Mouse (Mus musculus) liver, embryonic 13.5 days (tissue): Measurements from ENCODE around the gene Slc12a7. TPM values are rescaled to one million over a fixed set of nuclear protein-coding genes. Genes with fewer than 3 reads are reported as not detected.

ENCODE experiments used
- ATAC-seq: fragments of 200-750 bp; cut with Nextera tagmentation; 2 replicates; pipeline ENCODE4 v1.8.0; 2017; ENCODE audit warnings: low read depth, mild to moderate bottlenecking, moderate number of reproducible peaks, moderate library complexity
- DNase-seq: peaks from one replicate; pipeline ENCODE4 v3.0.0; 2022
- H3K27ac ChIP-seq: fragments of 300-500 bp; sonication (generic); 2 replicates; pipeline ENCODE4 v1.5.1; 2015; ENCODE audit warnings: moderate library complexity, mild to moderate bottlenecking, inconsistent platforms
- H3K27me3 ChIP-seq: fragments of 300-500 bp; sonication (generic); 2 replicates; pipeline ENCODE4 v1.6.1; 2015; ENCODE audit warnings: mild to moderate bottlenecking, inconsistent platforms
- H3K36me3 ChIP-seq: fragments of 300-500 bp; sonication (generic); 2 replicates; pipeline ENCODE4 v1.6.1; 2015; ENCODE audit warnings: mild to moderate bottlenecking, inconsistent platforms
- H3K4me1 ChIP-seq: fragments of 300-500 bp; sonication (generic); replicated peaks from 2 replicates; pipeline ENCODE4 v1.6.1; 2015; ENCODE audit warnings: inconsistent platforms
- H3K4me2 ChIP-seq: fragments of 300-500 bp; sonication (generic); 2 replicates; pipeline ENCODE4 v1.6.1; 2015; ENCODE audit warnings: inconsistent platforms, mild to moderate bottlenecking, moderate library complexity
- H3K4me3 ChIP-seq: fragments of 300-500 bp; sonication (generic); replicated peaks from 2 replicates; pipeline ENCODE4 v1.5.1; 2015; ENCODE audit warnings: mild to moderate bottlenecking, inconsistent platforms
- H3K9ac ChIP-seq: fragments of 300-500 bp; sonication (generic); 2 replicates; pipeline ENCODE4 v1.6.1; 2015; ENCODE audit warnings: mild to moderate bottlenecking, inconsistent platforms
- H3K9me3 ChIP-seq: fragments of 300-500 bp; sonication (generic); replicated peaks from 2 replicates; pipeline ENCODE4 v1.6.1; 2016; ENCODE audit warnings: inconsistent platforms
- WGBS: fragments of 180-500 bp; shearing (Covaris S2); methylation state at CpG from one replicate; pipeline ENCODE4 v1.1.7; 2015; ENCODE audit not compliant: insufficient replicate concordance; 5-methylcytosine and 5-hydroxymethylcytosine counted together
- polyA plus RNA-seq: library from polyadenylated mRNA; unstranded; fragments of >200 nt; fragmentation: Nextera tagmentation; extraction: Ambion mirVana; gene quantifications from 2 replicates; pipeline ENCODE4 v1.2.1, GENCODE M21; 2015

The Slc12a7 gene
- polyA plus RNA-seq, 1 experiment from 2014 or later = 6.9 TPM

DNA sequence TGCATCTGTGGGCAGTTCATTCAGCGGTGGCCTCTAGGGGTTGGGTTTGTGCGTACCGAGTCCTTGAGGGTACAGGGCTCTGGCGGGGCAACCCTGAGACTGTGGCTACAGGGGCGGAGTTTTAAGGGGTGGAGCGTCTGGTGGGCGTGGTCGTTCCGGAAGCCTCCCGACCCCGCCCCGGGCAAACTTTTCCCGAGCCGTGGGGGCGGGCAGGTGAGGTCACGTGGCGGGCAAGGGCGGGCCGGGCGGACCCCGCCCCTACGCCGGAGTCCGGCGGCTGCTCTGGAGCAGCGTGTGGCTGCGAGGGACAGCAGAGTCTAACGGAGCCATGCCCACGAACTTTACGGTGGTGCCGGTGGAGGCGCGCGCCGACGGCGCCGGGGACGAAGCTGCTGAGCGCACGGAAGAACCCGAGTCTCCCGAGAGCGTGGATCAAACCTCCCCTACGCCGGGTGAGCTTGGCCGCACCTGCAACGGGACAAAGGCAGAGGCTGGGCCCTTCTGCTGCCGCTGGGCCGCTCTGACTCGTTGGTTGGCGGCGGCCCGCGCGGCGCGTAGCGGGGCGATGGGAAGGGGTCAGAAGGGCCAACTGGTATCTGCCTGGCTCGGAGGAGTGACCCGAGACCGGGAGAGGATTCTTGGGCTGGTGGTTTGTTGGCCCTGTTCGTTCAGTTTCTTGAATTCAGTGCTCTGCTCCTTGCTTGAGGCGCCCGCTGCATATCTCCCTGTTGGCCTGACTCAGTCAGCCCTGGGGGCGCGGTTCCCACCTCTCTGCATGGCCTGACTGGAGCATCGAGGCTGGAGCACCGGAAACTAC, 30.8 kb downstream of the Slc12a7 start:
- H3K36me3 ChIP-seq = no peaks in the 10 kb centered on the region
- H3K4me1 ChIP-seq = peaks cover 57% of the 10 kb centered on the region
- H3K27me3 ChIP-seq = no peaks in the 10 kb centered on the region
- WGBS = under 1% methylated on average over 70 of the region's 70 CpGs
- no peaks in the 10 kb centered on the region for H3K9me3 ChIP-seq
- peak; percentile 85 for DNase-seq
- peak overlapping the region; percentile 81 for H3K9ac ChIP-seq
- peak; percentile 85 for ATAC-seq
- H3K4me3 ChIP-seq = peak overlapping the region; percentile 68
- H3K27ac ChIP-seq = peak overlapping the region; percentile 67
- H3K4me2 ChIP-seq = peak overlapping the region; percentile 94

DNA sequence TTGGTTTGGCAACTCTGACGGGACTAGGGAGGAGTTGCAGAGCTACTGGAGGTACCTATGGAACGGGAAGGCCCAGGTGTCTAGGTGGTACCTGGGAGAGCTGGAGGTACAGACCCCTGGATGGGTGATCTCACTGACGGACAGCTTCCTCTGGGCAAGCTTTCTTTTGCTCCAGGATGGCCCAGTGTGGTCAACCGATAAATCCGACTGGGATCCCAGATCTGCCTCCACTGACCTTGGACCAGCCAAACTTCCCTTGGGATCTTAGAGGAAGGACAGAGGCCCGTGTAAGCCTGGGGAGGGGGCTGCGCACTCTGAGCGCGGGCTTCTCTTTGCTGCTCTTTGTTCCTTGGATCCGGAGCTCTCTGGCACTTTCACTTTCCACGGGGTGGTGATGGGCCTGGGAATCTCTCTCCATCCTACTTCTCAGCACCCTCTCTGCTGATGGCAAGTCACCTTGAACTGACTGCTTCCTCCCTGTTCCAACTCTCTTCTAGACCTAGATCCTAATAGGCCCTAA, 31.4 kb downstream of the Slc12a7 start:
- H3K4me2 ChIP-seq = peak overlapping the region; percentile 94
- peak overlapping the region; percentile 81 for H3K9ac ChIP-seq
- DNase-seq (no peak), ATAC-seq (no peak)
- no peaks in the 10 kb centered on the region for H3K9me3 ChIP-seq
- peak overlapping the region; percentile 26 for H3K27ac ChIP-seq
- 12% methylated on average over 11 of the region's 11 CpGs for WGBS
- H3K4me3 ChIP-seq = peak overlapping the region; percentile 68
- no peaks in the 10 kb centered on the region for H3K36me3 ChIP-seq
- no peaks in the 10 kb centered on the region for H3K27me3 ChIP-seq
- H3K4me1 ChIP-seq = peaks cover 59% of the 10 kb centered on the region

DNA sequence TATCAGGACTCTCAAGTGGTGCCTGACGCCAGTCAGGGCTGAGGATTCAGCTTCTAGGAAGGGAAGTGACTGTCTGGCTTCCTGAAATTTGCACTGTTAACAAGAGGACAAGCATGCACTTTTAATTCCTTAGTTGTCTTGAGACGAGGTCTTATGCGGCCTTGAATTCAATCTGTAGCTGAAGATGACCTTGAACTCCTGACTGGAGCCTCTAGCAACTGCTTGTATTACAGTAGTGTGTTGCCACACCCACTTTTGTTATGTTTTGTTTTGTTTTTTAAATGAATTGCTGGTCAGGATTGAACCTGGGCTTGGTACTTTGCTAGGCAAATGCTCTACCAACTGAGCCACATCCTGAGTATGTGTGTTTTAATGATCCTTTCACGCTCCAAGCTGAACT, 32.5 kb downstream of the Slc12a7 start:
- Histone ChIP-seq H3K27ac (no peak overlapping the region), H3K9me3 (no peaks in the 10 kb centered on the region), H3K27me3 (no peaks in the 10 kb centered on the region), H3K9ac (peak overlapping the region; percentile 81; the same call in 1 of the 2 replicates), H3K4me1 (peaks cover 67% of the 10 kb centered on the region), H3K36me3 (no peaks in the 10 kb centered on the region), H3K4me2 (peak overlapping the region; percentile 94), H3K4me3 (peak overlapping the region; percentile 68; the same call in 1 of the 2 replicates)
- ATAC-seq = no peak
- WGBS = 55% methylated on average over 4 of the region's 4 CpGs
- no peak for DNase-seq

DNA sequence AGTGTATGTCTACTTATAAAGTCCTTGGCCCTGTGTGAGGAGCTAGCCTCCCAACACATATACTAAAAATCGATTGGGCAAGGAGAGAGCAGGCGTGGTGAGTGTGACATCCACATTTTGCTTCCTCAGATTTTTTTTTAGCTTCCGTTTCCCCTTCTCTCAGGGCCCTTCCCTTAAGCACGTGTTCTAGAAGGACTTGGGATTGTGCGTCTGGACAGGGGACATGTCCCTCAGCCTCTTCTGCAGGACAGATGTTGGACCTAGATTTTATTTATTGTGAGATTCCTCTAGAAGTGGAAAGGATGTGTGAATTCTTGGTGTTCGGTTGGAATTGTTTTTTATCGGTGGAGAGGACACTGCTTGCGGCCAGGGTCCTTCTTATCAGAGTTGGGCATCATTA, 34.3 kb downstream of the Slc12a7 start:
- Histone ChIP-seq H3K4me1 (peaks cover 86% of the 10 kb centered on the region), H3K4me3 (no peak overlapping the region), H3K9me3 (no peaks in the 10 kb centered on the region), H3K27me3 (no peaks in the 10 kb centered on the region), H3K36me3 (no peaks in the 10 kb centered on the region), H3K9ac (no peak overlapping the region), H3K4me2 (peak overlapping the region; percentile 2; the same call in 1 of the 2 replicates), H3K27ac (peak overlapping the region; percentile 8; the same call in 1 of the 2 replicates)
- 58% methylated on average over 8 of the region's 8 CpGs for WGBS
- ATAC-seq (no peak), DNase-seq (no peak)

DNA sequence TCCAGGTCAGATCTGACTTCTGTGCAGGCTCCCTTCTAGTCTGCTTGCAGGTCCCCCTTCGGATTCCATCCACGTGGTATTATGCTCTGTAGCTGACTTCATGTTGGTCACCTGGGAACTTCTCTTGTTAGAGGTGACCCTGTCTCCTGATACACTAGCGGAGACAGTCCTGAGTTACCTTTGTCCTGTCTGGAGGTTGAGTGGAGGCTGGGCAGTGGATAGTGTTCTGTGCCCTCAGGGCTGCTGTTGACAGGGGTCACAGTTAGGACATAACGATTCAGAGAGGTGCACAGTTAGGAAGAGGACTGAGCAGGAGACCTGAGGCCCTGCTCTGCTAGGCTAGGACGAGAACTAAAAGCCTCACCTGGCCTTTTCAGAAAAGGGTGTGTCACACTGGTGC, 34.9 kb downstream of the Slc12a7 start:
- Histone ChIP-seq H3K36me3 (no peaks in the 10 kb centered on the region), H3K9ac (no peak overlapping the region), H3K9me3 (no peaks in the 10 kb centered on the region), H3K4me3 (no peak overlapping the region), H3K4me2 (peak overlapping the region; percentile 18), H3K27me3 (no peaks in the 10 kb centered on the region), H3K4me1 (peaks cover 91% of the 10 kb centered on the region), H3K27ac (peak overlapping the region; percentile 8; the same call in 1 of the 2 replicates)
- ATAC-seq (no peak), DNase-seq (no peak)
- WGBS = 64% methylated on average over 5 of the region's 5 CpGs

DNA sequence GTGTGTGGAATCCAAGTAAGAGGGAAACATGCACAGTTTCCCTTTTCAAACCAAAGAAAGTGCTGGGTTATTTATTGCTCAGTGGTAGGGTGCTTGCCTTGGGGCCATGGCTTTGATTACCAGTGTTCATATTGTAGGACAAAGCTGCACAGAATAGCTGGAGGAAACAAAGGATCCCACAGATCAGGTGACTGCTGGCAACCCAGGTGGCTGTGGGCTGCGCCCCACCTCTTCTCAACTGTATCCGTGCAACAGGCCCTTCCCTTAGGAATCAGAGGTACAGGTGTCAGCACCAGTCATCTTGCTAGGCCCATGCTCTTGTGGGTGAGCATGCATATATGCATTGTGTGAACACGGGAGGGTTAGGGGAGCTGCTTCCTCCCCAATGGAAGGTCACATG, 35.4 kb downstream of the Slc12a7 start:
- H3K27ac ChIP-seq = no peak overlapping the region
- no peaks in the 10 kb centered on the region for H3K9me3 ChIP-seq
- no peak for ATAC-seq
- H3K4me3 ChIP-seq = no peak overlapping the region
- no peak for DNase-seq
- 57% methylated on average over 3 of the region's 3 CpGs for WGBS
- H3K9ac ChIP-seq = no peak overlapping the region
- no peaks in the 10 kb centered on the region for H3K36me3 ChIP-seq
- peaks cover 91% of the 10 kb centered on the region for H3K4me1 ChIP-seq
- no peaks in the 10 kb centered on the region for H3K27me3 ChIP-seq
- peak overlapping the region; percentile 18; the same call in 1 of the 2 replicates for H3K4me2 ChIP-seq

DNA sequence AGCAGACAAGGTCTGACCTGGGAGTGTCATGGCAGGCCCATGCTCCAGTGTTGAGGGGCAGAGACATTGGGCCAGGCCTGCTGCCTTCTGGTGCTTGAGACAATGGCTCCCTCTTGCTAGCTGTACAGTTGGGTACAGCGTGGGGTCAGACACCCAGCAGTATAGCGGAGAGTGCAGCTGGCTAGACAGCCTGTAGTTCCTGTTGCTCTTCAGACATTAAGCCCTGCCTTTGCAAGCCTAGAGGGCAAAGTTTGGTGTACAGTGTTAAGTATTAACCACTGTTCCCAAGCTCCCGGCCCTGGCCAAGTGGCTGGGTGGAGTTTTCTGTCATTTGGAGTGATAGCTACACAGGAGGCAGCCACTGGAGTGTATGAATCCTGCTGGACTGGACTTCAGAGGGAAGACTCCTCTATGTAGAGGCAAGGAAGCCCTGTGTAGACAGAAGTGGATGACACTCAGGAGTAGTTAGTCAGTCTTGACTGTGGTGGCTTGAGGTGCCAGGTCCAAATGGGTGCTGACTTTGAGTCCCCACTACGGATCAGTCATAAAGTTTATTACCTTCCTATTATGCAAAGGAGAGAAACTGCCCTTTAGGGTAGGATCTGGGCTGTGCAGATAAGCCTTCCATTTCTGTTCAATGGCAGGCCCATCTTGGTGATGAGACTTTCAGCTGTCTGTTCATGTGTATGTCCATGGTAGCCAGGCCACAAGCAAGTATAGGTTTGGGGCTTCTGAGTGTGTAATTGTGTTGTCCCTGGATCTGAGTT, 37.2 kb downstream of the Slc12a7 start:
- Histone ChIP-seq H3K4me1 (peaks cover 81% of the 10 kb centered on the region), H3K36me3 (no peaks in the 10 kb centered on the region), H3K9me3 (no peaks in the 10 kb centered on the region), H3K4me3 (no peak overlapping the region), H3K9ac (no peak overlapping the region; the same call in 1 of the 2 replicates), H3K27ac (peak overlapping the region; percentile 73), H3K4me2 (peak overlapping the region; percentile 33), H3K27me3 (no peaks in the 10 kb centered on the region)
- WGBS = 56% methylated on average over 4 of the region's 4 CpGs
- ATAC-seq (peak; percentile 74), DNase-seq (peak; percentile 9)

DNA sequence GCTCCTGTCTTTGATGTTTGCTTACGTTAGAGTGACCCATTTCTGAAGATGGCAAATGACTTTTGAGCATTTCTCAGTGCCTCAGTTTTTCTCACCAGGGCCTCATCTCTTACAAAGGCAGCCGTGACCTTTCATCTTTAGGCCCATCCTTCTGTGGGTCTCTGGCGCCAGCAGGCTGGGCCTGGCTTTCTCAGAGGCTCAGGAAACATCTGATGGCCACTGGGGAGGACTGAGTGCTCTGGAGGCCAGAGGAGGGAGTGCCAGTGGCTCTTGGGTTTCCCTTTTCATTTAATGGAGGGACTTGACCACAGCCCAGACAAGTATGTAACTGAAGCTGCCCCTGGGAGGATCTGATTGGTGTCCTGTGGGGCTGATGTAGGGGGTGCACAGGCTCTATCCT, 38.2 kb downstream of the Slc12a7 start:
- Histone ChIP-seq H3K4me2 (0 out of 2 replicates have a peak overlapping the region, but pooled peaks have one; percentile 33), H3K9me3 (no peaks in the 10 kb centered on the region), H3K36me3 (no peaks in the 10 kb centered on the region), H3K4me3 (no peak overlapping the region), H3K27ac (no peak overlapping the region), H3K9ac (no peak overlapping the region), H3K27me3 (no peaks in the 10 kb centered on the region), H3K4me1 (peaks cover 75% of the 10 kb centered on the region)
- no peak for DNase-seq
- WGBS = 50% methylated on average over 3 of the region's 3 CpGs
- ATAC-seq = no peak

DNA sequence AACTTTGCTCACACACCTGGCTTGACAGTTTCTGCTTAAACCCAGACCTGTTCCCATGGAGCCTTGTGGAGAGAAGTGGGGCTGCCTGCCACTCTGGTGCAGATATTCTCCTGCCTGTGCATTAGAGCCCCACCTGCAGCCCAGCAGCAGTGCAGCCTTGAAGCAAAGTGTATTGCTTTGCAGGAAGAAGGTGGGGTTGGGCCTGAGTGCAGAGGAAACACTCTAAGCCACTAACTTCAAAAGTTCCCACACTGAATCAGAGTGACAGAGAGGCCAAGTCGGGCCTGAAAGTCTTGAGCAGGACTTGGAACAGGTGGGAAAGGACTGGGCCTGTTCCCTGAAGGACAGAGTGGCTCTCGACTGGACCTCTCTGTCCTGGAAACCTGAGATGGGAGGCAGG, 39.8 kb downstream of the Slc12a7 start:
- DNase-seq = no peak
- Histone ChIP-seq H3K27me3 (no peaks in the 10 kb centered on the region), H3K36me3 (no peaks in the 10 kb centered on the region), H3K4me2 (no peak overlapping the region), H3K9ac (no peak overlapping the region), H3K4me1 (peaks cover 70% of the 10 kb centered on the region), H3K27ac (no peak overlapping the region), H3K4me3 (no peak overlapping the region), H3K9me3 (no peaks in the 10 kb centered on the region)
- no peak for ATAC-seq
- WGBS = 30% methylated on average over 2 of the region's 2 CpGs

DNA sequence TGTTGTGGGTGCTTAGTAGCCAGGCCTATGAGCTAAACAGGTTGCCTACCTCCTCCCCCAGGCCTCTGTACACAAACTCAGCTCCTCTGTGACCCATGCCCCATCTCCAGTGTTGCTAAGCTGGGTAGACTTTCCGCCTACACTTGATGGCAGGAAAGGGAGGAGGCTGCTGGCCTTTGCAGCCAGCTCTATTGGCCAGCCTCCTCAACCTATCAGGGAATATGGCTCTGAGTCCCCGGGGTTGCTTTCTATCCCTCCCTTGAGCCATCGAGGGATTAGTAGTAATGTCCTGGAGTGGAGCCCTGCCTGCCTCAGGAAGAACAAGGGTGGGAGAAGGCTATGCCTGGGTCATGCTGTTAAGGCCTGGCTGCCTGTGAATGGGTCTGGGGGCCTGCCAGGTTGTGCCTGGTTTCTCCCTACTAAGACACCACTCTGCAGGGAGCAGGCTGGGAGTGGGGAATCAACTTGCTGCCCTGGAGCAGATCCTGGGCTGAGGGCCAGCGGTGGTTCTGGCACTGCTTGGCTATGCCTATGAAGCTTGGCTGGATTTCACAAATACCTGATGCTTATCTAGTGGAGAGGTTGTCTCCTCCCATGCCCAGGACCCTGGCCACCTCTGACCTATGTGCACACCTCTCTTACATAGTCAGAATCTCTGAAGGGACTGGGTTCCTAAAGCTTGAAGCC, 40.8 kb downstream of the Slc12a7 start:
- WGBS = 55% methylated on average over 4 of the region's 4 CpGs

DNA sequence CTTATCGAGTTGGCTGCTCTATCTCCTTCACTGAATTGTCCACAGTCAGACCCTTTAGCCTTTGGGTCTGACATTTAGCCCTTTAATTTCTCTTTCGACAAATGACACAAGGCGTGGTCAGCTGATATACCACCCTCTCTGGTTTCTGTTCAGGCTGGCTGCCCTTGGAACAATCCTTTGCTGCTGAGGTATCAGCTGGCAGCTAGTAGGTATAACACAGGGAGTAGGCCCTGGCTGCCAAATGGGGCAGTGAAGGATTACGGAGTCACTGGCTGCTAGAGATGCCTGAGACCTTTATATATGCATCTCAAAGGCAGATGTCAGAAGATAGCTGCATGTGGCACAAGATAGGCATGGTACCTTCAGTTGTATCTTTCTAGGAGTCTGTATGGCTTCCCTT, 42.9 kb downstream of the Slc12a7 start:
- Histone ChIP-seq H3K9me3 (no peaks in the 10 kb centered on the region), H3K4me1 (peaks cover 42% of the 10 kb centered on the region), H3K4me2 (no peak overlapping the region), H3K9ac (no peak overlapping the region), H3K36me3 (no peaks in the 10 kb centered on the region), H3K27ac (no peak overlapping the region), H3K27me3 (no peaks in the 10 kb centered on the region), H3K4me3 (no peak overlapping the region)
- DNase-seq = no peak
- ATAC-seq = no peak
- 46% methylated on average over 4 of the region's 4 CpGs for WGBS

More for the DNA sequence above, 40.8 kb downstream of the Slc12a7 start:
- Histone ChIP-seq H3K9ac (no peak overlapping the region), H3K36me3 (no peaks in the 10 kb centered on the region), H3K4me2 (no peak overlapping the region), H3K4me1 (peaks cover 62% of the 10 kb centered on the region), H3K27ac (no peak overlapping the region), H3K4me3 (no peak overlapping the region), H3K27me3 (no peaks in the 10 kb centered on the region), H3K9me3 (no peaks in the 10 kb centered on the region)
- peak; percentile 18; the same call in 1 of the 2 replicates for ATAC-seq
- no peak for DNase-seq
